ENCODE assay signal across 8 mouse cellular contexts in the genomic region with DNA sequence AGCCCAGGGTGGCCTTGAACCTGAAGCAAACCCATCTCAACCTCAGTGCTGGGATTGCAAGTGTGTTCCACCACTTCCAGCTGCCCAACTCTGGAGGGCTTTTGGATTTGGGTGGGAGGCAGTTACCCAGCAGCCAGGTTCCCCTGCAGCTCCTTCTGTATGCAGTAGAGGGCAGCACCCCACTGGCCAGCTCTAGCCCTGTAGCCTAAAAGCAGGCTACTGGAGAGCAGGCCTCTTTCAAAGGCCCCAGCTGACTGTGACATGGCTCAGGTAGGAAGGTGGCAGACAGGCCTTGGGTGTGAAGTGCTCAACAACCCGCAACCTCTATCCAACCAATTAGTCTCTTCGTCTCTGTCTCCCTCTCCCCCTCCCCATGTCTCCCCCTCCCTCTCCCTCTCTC. TPM values are rescaled to one million over a fixed set of nuclear protein-coding genes. Genes with fewer than 3 reads are reported as not detected.
DNase-seq lines count a peak whose midpoint lies in the region; ATAC-seq and TF ChIP-seq lines count a peak whose summit lies in the region.

No protein-coding gene starts in this region.

- no peak for TF ChIP-seq EP300 in heart, postnatal 0 days (IDR thresholded peaks at IDR 0.05; ENCODE audit: low read depth)
- no peak for TF ChIP-seq EP300 in liver, postnatal 0 days (IDR thresholded peaks at IDR 0.05; ENCODE audit: low read depth)

- no peak overlapping the region for H3K9ac ChIP-seq in embryonic facial prominence, embryonic 12.5 days
- H3K9ac ChIP-seq in heart, postnatal 0 days (replicated peaks; ENCODE audit: low read depth, low read length), result no peak overlapping the region
- H3K9ac ChIP-seq in liver, postnatal 0 days (replicated peaks), result no peak overlapping the region
- H3K9ac ChIP-seq in neural tube, embryonic 14.5 days (replicated peaks; ENCODE audit: low read depth, low read length), result no peak overlapping the region

- TF ChIP-seq CTCF in C2C12 (IDR thresholded peaks at IDR 0.05; ENCODE audit: control insufficient read depth, insufficient read depth, insufficient read length), result peak; percentile 82
- TF ChIP-seq CTCF in heart, postnatal 0 days (IDR thresholded peaks at IDR 0.05; ENCODE audit: low read depth), result peak; percentile 82
- peak; percentile 88 for TF ChIP-seq CTCF in liver, postnatal 0 days (IDR thresholded peaks at IDR 0.05; ENCODE audit: low read depth)

- H3ac ChIP-seq in C2C12 (ENCODE audit: control insufficient read depth, insufficient read length, low read depth), result no peak overlapping the region

- 60% methylated on average over 2 of the region's 2 CpGs for WGBS in embryonic facial prominence, embryonic 12.5 days
- WGBS in heart, postnatal 0 days, result 58% methylated on average over 2 of the region's 2 CpGs
- WGBS in liver, postnatal 0 days (ENCODE audit: insufficient replicate concordance), result 76% methylated on average over 2 of the region's 2 CpGs
- WGBS in neural tube, embryonic 14.5 days, result 81% methylated on average over 2 of the region's 2 CpGs

- H3K27me3 ChIP-seq in C2C12 (ENCODE audit: control insufficient read depth, insufficient read depth, insufficient read length), result no peaks in the 10 kb centered on the region
- H3K27me3 ChIP-seq in embryonic facial prominence, embryonic 12.5 days, result no peaks in the 10 kb centered on the region
- no peaks in the 10 kb centered on the region for H3K27me3 ChIP-seq in heart, postnatal 0 days (ENCODE audit: control insufficient read depth, insufficient read depth, low read length)
- H3K27me3 ChIP-seq in liver, postnatal 0 days (ENCODE audit: insufficient read depth, low read length), result no peaks in the 10 kb centered on the region
- H3K27me3 ChIP-seq in neural tube, embryonic 14.5 days (ENCODE audit: control insufficient read depth, insufficient read depth, low read length), result no peaks in the 10 kb centered on the region

- no peaks in the 10 kb centered on the region for H3K9me3 ChIP-seq in embryonic facial prominence, embryonic 12.5 days
- no peaks in the 10 kb centered on the region for H3K9me3 ChIP-seq in heart, postnatal 0 days (replicated peaks; ENCODE audit: control insufficient read depth, low read length)
- H3K9me3 ChIP-seq in liver, postnatal 0 days (ENCODE audit: low read length), result no peaks in the 10 kb centered on the region
- H3K9me3 ChIP-seq in neural tube, embryonic 14.5 days (ENCODE audit: control insufficient read depth, low read length), result no peaks in the 10 kb centered on the region

- no peaks in the 10 kb centered on the region for H3K79me2 ChIP-seq in C2C12 (ENCODE audit: control insufficient read depth, insufficient read depth)

- H3K4me2 ChIP-seq in embryonic facial prominence, embryonic 12.5 days (replicated peaks), result no peak overlapping the region
- H3K4me2 ChIP-seq in heart, postnatal 0 days (ENCODE audit: low read depth, low read length), result no peak overlapping the region
- no peak overlapping the region for H3K4me2 ChIP-seq in liver, postnatal 0 days (ENCODE audit: low read depth, low read length)
- no peak overlapping the region for H3K4me2 ChIP-seq in neural tube, embryonic 14.5 days (ENCODE audit: low read depth, low read length)

- no peak overlapping the region for H3K27ac ChIP-seq in embryonic facial prominence, embryonic 12.5 days
- no peak overlapping the region for H3K27ac ChIP-seq in heart, postnatal 0 days (ENCODE audit: low read depth)
- H3K27ac ChIP-seq in liver, postnatal 0 days (ENCODE audit: low read depth), result no peak overlapping the region
- no peak overlapping the region for H3K27ac ChIP-seq in neural tube, embryonic 14.5 days (ENCODE audit: low read depth, low read length)

- H3K4me1 ChIP-seq in embryonic facial prominence, embryonic 12.5 days, result no peaks in the 10 kb centered on the region
- no peaks in the 10 kb centered on the region for H3K4me1 ChIP-seq in heart, postnatal 0 days (ENCODE audit: control insufficient read depth, insufficient read depth)
- H3K4me1 ChIP-seq in liver, postnatal 0 days (ENCODE audit: insufficient read depth), result no peaks in the 10 kb centered on the region
- no peaks in the 10 kb centered on the region for H3K4me1 ChIP-seq in neural tube, embryonic 14.5 days (ENCODE audit: control insufficient read depth, insufficient read depth, low read length)

- no peaks in the 10 kb centered on the region for H3K79me3 ChIP-seq in C2C12 (ENCODE audit: low read depth)

- no peak overlapping the region for H3K4me3 ChIP-seq in C2C12 (ENCODE audit: insufficient read depth, poor library complexity, severe bottlenecking)
- H3K4me3 ChIP-seq in embryonic facial prominence, embryonic 12.5 days, result no peak overlapping the region
- no peak overlapping the region for H3K4me3 ChIP-seq in heart, postnatal 0 days (ENCODE audit: low read depth, low read length)
- no peak overlapping the region for H3K4me3 ChIP-seq in liver, postnatal 0 days (ENCODE audit: low read depth, low read length)
- no peak overlapping the region for H3K4me3 ChIP-seq in neural tube, embryonic 14.5 days (ENCODE audit: low read depth, low read length)

- ATAC-seq in embryonic facial prominence, embryonic 12.5 days (ENCODE audit: insufficient number of reproducible peaks, insufficient read depth, low FRiP score, low TSS enrichment), result peak; percentile 68; the same call in 1 of the 2 replicates
- ATAC-seq in heart, postnatal 0 days (ENCODE audit: insufficient read depth, low read depth), result peak; percentile 76
- peak; percentile 87 for ATAC-seq in liver, postnatal 0 days
- peak; percentile 73; the same call in 1 of the 2 replicates for ATAC-seq in neural tube, embryonic 14.5 days (ENCODE audit: low read depth)

- DNase-seq in adipocyte (ENCODE audit: low spot score), result peak; percentile 59
- DNase-seq in heart, postnatal 0 days (ENCODE audit: low spot score), result peak; percentile 32
- DNase-seq in kidney, postnatal 14 days, result peak; percentile 75
- peak; percentile 64 for DNase-seq in liver, postnatal 0 days
- peak; percentile 2 for DNase-seq in telencephalon, adult 2 months (ENCODE audit: low read depth, low spot score)

- peaks cover 46% of the 10 kb centered on the region for H3K36me3 ChIP-seq in C2C12 (ENCODE audit: control insufficient read depth, insufficient read depth)
- peaks cover 43% of the 10 kb centered on the region for H3K36me3 ChIP-seq in embryonic facial prominence, embryonic 12.5 days
- peaks cover 35% of the 10 kb centered on the region for H3K36me3 ChIP-seq in heart, postnatal 0 days (replicated peaks; ENCODE audit: control insufficient read depth, insufficient read depth, low read length)
- H3K36me3 ChIP-seq in liver, postnatal 0 days (replicated peaks; ENCODE audit: insufficient read depth, low read length), result peaks cover 31% of the 10 kb centered on the region
- H3K36me3 ChIP-seq in neural tube, embryonic 14.5 days (ENCODE audit: control insufficient read depth, insufficient read depth, low read length), result peaks cover 20% of the 10 kb centered on the region

TF ChIP-seq in C2C12, 6 proteins besides CTCF, POLR2A, EP300 and RAD21:
- TF ChIP-seq USF1 (IDR thresholded peaks at IDR 0.05; ENCODE audit: low read depth), result no peak
- no peak for TF ChIP-seq MYOG (IDR thresholded peaks at IDR 0.05; ENCODE audit: control insufficient read depth, extremely low read depth, insufficient read length)
- TF ChIP-seq MYOD1 (IDR thresholded peaks at IDR 0.05; ENCODE audit: control insufficient read depth, insufficient read length, low read depth), result no peak

RNA-seq across cellular contexts. Expression of gene Ighmbp2, which starts 9.2 kb away (rescaled TPM):
- 5.3 TPM for polyA plus RNA-seq in C2C12 (2012; fragmentation: generic; extraction: Trizol)
- 12.7 and 13.8 TPM in 2 replicates for polyA plus RNA-seq in embryonic facial prominence, embryonic 12.5 days (2016; fragmentation: Nextera tagmentation; extraction: Ambion mirVana)
- 4.5 and 5.2 TPM in 2 replicates for total RNA-seq in heart, postnatal 0 days (2014; rRNA removed; ENCODE audit: low replicate concordance)
- 3.1 and 3.7 TPM in 2 replicates for polyA plus RNA-seq in heart, postnatal 0 days (2015; fragmentation: Nextera tagmentation; extraction: Ambion mirVana)
- 1.4 and 1.8 TPM in 2 replicates for polyA plus RNA-seq in liver, postnatal 0 days (2015; fragmentation: Nextera tagmentation; extraction: Ambion mirVana)
- 9.6 TPM in 2 replicates for polyA plus RNA-seq in neural tube, embryonic 14.5 days (2014; fragmentation: Nextera tagmentation; extraction: Ambion mirVana)

RNA-seq across cellular contexts. Expression of gene Mrpl21, which starts 9.3 kb away (rescaled TPM):
- 86.3 TPM for polyA plus RNA-seq in C2C12 (2012; fragmentation: generic; extraction: Trizol)
- 133 and 135 TPM in 2 replicates for polyA plus RNA-seq in embryonic facial prominence, embryonic 12.5 days (2016; fragmentation: Nextera tagmentation; extraction: Ambion mirVana)
- 54.9 and 65.9 TPM in 2 replicates for total RNA-seq in heart, postnatal 0 days (2014; rRNA removed; ENCODE audit: low replicate concordance)
- polyA plus RNA-seq in heart, postnatal 0 days (2015; fragmentation: Nextera tagmentation; extraction: Ambion mirVana), result 105 and 113 TPM in 2 replicates
- 43.9 and 45.5 TPM in 2 replicates for polyA plus RNA-seq in liver, postnatal 0 days (2015; fragmentation: Nextera tagmentation; extraction: Ambion mirVana)
- polyA plus RNA-seq in neural tube, embryonic 14.5 days (2014; fragmentation: Nextera tagmentation; extraction: Ambion mirVana), result 99.7 and 104 TPM in 2 replicates

RNA-seq across cellular contexts. Expression of gene Cpt1a, which starts 30.1 kb away (rescaled TPM):
- polyA plus RNA-seq in C2C12 (2012; fragmentation: generic; extraction: Trizol), result 56.7 TPM
- polyA plus RNA-seq in embryonic facial prominence, embryonic 12.5 days (2016; fragmentation: Nextera tagmentation; extraction: Ambion mirVana), result 12.3 and 13.0 TPM in 2 replicates
- total RNA-seq in heart, postnatal 0 days (2014; rRNA removed; ENCODE audit: low replicate concordance), result 43.6 and 79.4 TPM in 2 replicates
- polyA plus RNA-seq in heart, postnatal 0 days (2015; fragmentation: Nextera tagmentation; extraction: Ambion mirVana), result 43.9 and 49.8 TPM in 2 replicates
- 139 and 140 TPM in 2 replicates for polyA plus RNA-seq in liver, postnatal 0 days (2015; fragmentation: Nextera tagmentation; extraction: Ambion mirVana)
- 10.0 and 20.5 TPM in 2 replicates for polyA plus RNA-seq in neural tube, embryonic 14.5 days (2014; fragmentation: Nextera tagmentation; extraction: Ambion mirVana)

Comparison
In these comparisons a context has a peak if more than half of its experiments do, and no peak if none do; other contexts are left out.
1. DNase-seq: peak in every context shown above with its lines; median percentile 75 in kidney, postnatal 14 days; 64 in liver, postnatal 0 days; 59 in adipocyte; 32 in heart, postnatal 0 days; 2 in telencephalon, adult 2 months.